Mouse (Mus musculus): ENCODE data around the gene Gpatch2l. TPM values are rescaled to one million over a fixed set of nuclear protein-coding genes. Genes with fewer than 3 reads are reported as not detected.

The Gpatch2l gene
- total RNA-seq, 1 experiment from 2014 or later: 37.2 TPM

- 0 out of 2 replicates have a peak, but pooled peaks have one; percentile 18 for ATAC-seq (replicated peaks; ENCODE audit: low read depth, poor library complexity, severe bottlenecking)
Measured at GRCm38 (mm10) chr12:86276463-86276862, 34.8 kb downstream of the Gpatch2l start.

GRCm38 (mm10) chr12:86276895-86277294, 35.2 kb downstream of the Gpatch2l start:
- ATAC-seq (replicated peaks; ENCODE audit: low read depth, poor library complexity, severe bottlenecking): no peak

DNA sequence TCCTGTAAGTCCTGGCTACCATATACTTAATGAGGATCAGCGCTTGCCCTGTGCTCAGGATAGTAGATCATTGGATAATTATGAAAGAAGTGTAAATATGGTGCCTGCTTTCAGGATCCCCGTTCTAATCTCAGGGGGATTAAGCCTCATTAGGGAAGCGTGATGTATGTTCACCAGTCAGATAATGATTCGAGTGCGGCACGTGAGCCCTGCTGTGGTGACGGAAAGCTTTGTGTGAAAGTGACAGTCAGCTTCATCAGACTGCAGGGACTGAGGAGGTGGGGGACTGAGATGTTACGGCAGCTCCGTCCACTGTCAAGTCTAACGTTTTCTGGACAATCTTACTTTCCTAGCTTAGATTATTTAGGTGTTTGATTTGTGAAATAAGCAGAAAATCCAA, 38.3 kb downstream of the Gpatch2l start:
- ATAC-seq (replicated peaks; ENCODE audit: low read depth, poor library complexity, severe bottlenecking): no peak

- no peak for ATAC-seq (replicated peaks; ENCODE audit: low read depth, poor library complexity, severe bottlenecking)
Measured at GRCm38 (mm10) chr12:86285704-86286103, 44.0 kb downstream of the Gpatch2l start.

DNA sequence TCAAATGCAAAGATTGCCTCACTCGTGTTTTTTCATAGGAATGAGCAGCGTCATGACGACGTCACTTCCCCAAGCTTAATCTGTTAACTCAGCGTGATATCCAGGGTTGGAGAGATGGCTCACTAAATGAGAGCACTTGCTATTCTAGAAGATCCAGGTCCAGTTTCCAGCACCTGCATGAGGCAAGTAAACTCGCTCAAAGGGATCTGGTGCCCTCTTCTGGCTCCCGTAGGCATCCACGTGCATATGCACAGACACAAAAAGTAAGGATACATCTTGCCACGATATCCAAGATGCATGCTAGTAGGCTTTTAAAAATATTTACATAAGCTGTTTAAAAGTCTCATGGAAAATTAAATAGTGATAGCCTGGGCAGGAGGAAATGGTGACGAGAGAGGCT, 55.8 kb downstream of the Gpatch2l start:
- no peak for ATAC-seq (replicated peaks; ENCODE audit: low read depth, poor library complexity, severe bottlenecking)

DNA sequence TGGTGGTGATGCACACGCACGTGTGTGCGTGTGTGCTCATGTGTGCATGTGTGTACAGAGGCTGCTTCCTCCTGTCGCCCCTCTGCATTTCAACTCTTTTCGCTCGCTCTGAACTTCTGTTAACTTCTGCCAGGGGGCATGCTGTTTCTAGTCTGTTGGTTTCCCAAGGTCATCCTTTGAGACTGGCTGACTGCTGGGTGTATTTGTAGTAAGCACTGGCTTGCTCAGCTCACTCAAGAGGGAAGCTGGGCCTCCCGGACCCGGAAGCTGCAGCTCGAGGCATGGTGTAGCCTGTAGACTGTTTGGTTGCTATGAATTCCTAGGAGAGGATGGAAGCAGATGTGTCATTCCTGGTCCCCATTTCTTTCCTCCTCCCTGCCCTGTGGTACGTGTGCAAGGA, 61.3 kb downstream of the Gpatch2l start:
- no peak for ATAC-seq (replicated peaks; ENCODE audit: low read depth, poor library complexity, severe bottlenecking)

DNA sequence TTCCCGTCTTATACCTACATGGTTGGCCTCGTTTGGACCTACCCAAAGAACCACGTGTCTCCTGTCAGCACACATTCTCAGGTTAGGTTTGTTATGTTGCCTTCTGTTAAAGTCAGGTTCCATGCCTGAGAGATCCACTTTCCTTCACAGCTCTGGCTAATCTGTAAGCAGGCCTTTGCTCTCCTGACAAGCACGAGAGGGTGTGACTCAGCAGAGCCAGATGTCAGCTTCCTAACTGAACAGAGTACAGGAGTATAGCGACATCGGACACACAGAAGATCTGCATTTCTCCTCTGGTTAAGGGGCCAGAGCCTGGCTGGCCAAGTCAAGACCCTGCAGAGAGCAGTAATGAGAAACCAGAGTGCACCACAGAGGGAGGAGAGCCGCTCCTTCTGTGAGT, 63.4 kb downstream of the Gpatch2l start:
- ATAC-seq (replicated peaks; ENCODE audit: low read depth, poor library complexity, severe bottlenecking): peak; percentile 45

GRCm38 (mm10) chr12:86305635-86306243, 64.1 kb downstream of the Gpatch2l start:
- peak; percentile 87 for ATAC-seq (replicated peaks; ENCODE audit: low read depth, poor library complexity, severe bottlenecking)

GRCm38 (mm10) chr12:86309474-86309873, 67.8 kb downstream of the Gpatch2l start:
- no peak for ATAC-seq (replicated peaks; ENCODE audit: low read depth, poor library complexity, severe bottlenecking)

DNA sequence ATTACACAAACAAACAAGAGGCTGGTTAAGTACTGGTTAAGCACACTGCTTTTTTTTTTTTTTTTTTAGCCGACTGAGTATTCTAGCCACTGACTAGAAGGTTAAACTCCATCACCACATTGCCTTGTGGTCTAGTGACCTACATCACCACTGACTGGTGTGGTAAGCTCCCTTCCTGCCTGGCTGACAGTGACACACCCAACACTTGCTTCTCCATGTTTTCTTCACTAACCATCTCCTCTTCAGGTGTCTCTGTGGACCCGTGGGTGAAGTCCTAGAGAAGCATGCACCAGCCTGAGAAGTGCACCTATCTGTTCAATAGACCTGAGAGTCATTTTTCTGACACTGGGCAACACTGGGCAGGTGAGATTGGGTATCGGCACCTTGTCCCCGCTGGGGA, 68.2 kb downstream of the Gpatch2l start:
- ATAC-seq (replicated peaks; ENCODE audit: low read depth, poor library complexity, severe bottlenecking): peak; percentile 29; the same call in 1 of the 2 replicates

- ATAC-seq (replicated peaks; ENCODE audit: low read depth, poor library complexity, severe bottlenecking): no peak
Measured at GRCm38 (mm10) chr12:86320629-86321028, 79.0 kb downstream of the Gpatch2l start.

- ATAC-seq (replicated peaks; ENCODE audit: low read depth, poor library complexity, severe bottlenecking): no peak
Measured at GRCm38 (mm10) chr12:86324297-86324696, 82.6 kb downstream of the Gpatch2l start.

GRCm38 (mm10) chr12:86329813-86330212, 88.2 kb downstream of the Gpatch2l start:
- no peak for ATAC-seq (replicated peaks; ENCODE audit: low read depth, poor library complexity, severe bottlenecking)

GRCm38 (mm10) chr12:86330684-86331083, 89.0 kb downstream of the Gpatch2l start:
- ATAC-seq (replicated peaks; ENCODE audit: low read depth, poor library complexity, severe bottlenecking): no peak

- ATAC-seq (replicated peaks; ENCODE audit: low read depth, poor library complexity, severe bottlenecking): no peak
Measured at GRCm38 (mm10) chr12:86331248-86331647, 89.6 kb downstream of the Gpatch2l start.

GRCm38 (mm10) chr12:86336209-86336608, 94.6 kb downstream of the Gpatch2l start:
- ATAC-seq (replicated peaks; ENCODE audit: low read depth, poor library complexity, severe bottlenecking): no peak

DNA sequence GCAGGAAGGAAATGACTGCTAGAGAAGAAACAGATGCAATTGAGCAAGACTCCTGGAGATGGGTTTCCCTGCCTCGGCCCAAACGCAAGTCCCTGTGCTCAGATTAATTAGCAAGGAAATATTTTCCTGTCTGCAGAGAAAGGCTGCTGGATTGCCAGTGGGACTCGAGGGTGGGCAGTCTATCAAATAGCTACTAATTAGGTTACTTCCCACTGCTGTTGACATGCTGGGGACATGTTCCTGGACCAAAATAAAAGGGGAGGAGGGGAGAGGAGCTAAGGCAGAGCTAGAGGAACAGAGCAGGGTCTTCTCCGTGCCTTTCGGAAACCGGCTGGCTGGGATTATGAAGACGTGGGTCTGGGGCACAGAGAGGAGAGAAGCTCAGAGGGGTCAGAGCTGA, 95.2 kb downstream of the Gpatch2l start:
- ATAC-seq (replicated peaks; ENCODE audit: low read depth, poor library complexity, severe bottlenecking): no peak

Other genes with a start within 250 kb of the Gpatch2l start
- gene Tgfb3, start 162.8 kb upstream of the Gpatch2l start, total RNA-seq (2017): 0.05 TPM in 1 of 2 replicates, not detected in the other
- gene Ift43, start 159.3 kb upstream of the Gpatch2l start, total RNA-seq (2017): 1.6 TPM in 1 of 2 replicates, not detected in the other
- not detected in 2 replicates for gene Esrrb, start 119.3 kb downstream of the Gpatch2l start, total RNA-seq (2017)